Mouse (Mus musculus): ENCODE results near the gene Dip2b. TPM values are rescaled to one million over a fixed set of nuclear protein-coding genes. Genes with fewer than 3 reads are reported as not detected.

The Dip2b gene
- polyA plus RNA-seq, 1 experiment, result 9.3 TPM

DNA sequence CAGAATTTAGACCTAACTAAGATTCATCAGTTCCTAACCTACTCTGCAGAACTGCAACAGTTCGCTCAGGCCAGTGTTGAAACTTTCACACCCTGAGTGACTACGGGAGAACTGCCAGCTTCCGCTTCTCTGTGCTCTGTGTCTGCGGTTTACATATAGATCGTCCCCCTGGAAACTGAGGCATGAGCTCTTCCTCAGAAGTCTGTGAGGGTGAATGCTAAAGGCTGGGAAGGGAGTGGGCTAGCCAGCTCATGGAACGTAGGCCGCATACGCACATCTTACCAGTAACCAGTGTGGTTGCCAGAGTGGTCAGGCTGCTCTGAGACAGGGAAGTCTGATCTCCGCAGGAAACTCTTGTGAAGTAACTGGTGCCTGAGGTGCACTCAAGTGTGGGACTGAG lies 177.7 kb downstream of the Dip2b start:
- no peak for DNase-seq (ENCODE audit: low read depth)

DNA sequence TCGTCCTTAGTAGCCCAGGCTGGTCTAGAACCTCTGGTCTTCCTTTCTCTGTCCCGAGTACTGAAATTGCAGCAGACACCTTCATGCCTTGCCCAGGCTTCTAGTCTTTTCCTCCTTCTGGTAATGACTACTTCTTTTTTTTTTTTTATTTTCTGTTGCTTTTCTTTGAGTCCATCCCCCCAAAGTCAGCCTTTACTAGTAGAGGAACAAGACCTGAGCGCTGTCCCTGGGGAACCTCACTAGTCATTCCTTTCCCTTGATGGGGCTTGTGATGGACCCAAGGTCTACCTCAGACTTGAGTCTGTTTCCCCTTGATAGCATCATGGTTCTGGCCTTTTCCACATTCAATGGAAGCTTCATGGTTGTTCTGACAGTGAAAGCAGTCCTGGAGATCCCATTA lies 179.6 kb downstream of the Dip2b start:
- no peak for DNase-seq (ENCODE audit: low read depth)

DNA sequence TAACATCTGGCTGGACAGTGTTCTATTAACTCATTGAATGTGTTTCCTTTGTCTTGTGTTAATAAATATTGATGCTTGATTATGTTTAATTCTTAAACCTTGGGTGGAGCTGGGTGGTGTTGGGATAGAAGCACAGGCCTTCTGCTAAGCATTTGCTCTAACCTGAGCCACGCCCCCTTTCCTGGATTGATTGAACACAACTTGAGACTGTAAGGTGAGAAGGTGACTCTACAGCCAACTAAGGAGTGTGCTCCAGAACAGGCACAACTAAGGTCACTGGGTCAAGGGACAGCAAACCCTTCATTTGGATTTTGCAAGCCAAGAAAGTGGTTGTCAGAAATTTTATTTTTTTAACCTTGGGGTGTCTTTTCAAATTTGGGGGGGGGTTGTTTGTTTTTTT lies 180.9 kb downstream of the Dip2b start:
- no peak for DNase-seq (ENCODE audit: low read depth)

DNA sequence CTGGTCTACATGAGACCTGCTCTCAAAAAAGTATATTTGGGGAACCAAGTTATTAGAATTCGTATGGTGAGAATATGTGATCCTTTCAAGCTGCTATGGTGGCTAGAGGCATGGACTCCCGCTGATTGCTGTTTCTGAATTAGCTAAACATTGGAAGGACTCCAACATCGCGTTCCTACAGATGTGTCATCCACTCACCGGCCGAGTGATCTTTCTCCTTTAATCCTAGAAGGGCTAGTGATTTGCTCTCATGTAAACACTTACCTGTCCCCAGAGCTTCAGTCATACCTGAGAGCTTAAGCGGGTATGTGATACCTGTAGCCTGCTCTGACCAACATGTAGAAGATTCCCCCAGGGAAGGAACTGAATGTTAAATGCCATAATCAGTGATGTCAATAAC lies 182.5 kb downstream of the Dip2b start:
- DNase-seq (ENCODE audit: low read depth), result no peak

DNA sequence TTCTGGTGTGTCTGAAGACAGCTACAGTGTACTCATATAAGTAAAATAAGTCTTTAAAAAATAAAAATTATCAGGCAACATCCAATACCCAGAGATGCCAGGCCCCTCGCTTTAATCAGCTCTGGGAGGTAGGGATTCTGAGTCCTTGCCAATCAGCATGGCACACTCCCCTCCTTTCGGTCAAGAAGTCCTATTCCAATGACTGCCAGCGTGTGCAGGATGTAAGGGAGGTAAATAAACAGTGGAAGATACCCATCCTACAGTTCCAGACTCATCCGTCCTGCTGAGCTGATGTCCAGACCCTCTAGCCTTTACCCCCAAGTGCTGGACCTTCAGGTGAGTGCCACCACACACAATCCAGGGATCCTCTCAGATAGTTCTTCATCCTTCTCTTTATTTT lies 186.9 kb downstream of the Dip2b start:
- no peak for DNase-seq (ENCODE audit: low read depth)

DNA sequence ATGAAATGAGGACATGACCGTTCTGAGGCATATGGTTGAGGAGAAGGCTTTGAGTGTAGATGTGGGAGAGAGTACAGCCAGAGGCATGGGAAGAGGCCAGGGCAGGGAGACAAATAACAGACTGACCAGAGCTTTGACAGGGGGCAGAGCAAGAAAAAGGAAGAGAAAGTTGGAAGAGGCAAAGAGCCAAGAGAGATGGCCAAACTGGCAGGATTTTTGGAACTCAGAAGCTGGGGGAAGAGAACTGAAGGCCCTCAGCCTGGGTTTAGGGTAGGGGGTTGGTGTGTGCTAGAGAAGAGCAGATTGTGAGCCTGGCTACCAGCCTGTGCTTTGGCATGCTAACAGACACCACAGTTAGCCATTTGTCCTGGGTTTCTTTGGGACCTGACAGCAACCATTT lies 187.4 kb downstream of the Dip2b start:
- DNase-seq (ENCODE audit: low read depth), result no peak

DNA sequence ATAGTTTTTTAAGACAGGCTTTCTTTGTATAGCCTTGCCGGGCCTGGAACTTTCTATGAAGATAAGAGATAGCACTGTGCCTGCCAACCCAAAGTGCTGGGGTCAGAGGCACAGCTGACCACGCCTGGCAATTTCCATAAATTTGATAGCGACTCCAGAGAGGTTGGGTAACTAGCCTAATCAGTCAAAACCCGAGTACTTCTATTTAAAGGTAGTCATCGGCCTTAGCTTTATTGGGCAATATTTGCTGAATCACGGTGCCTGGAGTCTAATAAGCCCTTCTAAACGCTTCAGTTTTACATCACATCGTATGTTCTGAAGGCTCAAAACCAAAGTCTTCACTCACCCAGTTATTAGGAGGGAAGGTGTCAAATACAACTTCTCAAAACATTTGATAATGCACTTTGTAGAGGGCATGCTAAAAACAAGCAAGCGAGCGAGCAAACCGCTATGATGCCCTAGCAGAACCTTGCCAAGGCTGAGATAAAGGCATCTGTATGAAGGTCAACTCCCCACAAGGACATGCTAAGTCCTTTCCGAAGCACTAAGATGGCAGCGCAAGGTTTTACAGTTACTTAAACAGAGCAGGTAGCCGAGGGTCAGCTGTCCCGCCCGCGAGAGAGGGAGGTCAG lies 188.7 kb downstream of the Dip2b start:
- DNase-seq (ENCODE audit: low read depth), result peak; percentile 44

DNA sequence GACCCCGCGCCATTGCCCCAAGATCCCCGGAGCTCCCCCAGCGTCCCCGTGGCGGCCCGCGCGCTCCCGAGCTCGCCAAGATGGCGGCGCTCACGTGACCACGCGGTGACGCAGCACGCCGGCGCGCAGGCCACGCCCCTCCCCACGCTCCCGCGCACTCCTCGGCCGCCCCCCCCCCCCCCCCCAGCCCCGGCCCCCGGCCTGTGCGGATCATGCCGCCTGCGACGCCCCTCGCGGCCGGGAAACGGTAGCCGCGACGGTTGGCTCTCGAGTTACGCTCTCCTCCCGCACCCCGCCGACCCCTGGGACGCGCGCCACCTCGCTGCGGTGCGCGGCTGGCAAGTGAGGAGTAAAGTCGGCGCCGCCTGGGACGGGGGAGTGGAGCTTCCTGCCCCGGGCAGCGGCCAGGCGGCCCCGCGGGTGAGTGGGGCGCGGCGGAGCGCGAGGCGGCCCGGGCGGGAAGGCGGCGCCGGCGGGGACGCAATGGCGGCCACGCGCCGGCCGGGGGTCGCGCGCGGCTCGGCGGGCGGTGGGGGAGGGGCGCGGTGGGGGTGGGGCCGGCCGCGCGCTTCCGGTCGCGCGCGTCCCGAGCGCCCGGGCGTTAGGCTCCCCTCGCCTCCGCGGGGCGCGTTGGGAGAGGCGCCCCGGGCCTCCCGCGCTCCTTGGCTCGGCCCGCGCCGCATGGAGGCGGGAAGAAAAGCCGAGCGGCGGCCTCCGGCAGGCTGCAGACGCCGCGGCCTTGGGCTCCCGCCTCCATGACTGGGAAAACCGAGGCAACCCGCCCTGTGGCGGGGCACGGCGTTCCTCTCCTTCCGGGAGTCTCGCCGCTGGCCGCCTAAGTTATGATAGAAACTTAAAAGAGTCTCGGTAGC lies 189.4 kb downstream of the Dip2b start, which contains the start of gene Atf1:
TSS of gene Atf1 (plus strand) at position 157 of the 872 bp plus-strand sequence.
- no peak for DNase-seq (ENCODE audit: low read depth)

DNA sequence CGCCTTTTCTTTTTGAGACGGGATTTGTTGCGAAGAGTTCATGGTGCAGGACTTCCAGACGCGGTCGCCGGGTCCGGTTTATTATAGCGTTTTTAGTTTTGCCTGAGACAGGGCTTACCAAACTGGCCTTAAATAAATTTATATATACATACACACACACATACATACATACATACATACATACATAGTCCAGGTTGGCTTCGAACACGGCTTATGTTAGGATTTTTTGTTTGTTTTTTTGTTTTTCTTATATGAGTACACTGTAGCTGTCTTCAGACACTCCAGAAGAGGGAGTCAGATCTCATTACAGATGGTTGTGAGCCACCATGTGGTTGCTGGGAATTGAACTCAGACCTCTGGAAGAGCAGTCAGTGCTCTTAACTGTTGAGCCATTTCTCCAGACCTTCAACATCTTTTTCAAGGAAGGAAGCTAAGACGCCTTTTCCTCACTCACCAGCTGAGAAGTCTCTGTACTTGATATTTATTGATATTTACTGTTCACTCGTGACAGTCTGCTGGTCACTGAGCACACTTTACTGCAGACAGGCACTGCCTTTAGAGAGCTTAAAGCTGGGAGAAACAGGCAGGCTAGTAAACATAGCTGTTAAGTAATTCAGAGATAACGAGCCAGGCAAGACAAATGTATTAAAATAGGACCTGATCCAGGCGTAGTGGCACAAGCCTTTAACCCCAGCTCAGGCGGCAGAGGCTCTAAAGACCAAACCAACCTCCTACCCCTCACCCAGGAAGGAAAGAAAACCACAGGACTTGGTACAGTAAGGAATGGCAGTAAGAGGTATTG lies 190.3 kb downstream of the Dip2b start:
- DNase-seq (ENCODE audit: low read depth), result no peak

DNA sequence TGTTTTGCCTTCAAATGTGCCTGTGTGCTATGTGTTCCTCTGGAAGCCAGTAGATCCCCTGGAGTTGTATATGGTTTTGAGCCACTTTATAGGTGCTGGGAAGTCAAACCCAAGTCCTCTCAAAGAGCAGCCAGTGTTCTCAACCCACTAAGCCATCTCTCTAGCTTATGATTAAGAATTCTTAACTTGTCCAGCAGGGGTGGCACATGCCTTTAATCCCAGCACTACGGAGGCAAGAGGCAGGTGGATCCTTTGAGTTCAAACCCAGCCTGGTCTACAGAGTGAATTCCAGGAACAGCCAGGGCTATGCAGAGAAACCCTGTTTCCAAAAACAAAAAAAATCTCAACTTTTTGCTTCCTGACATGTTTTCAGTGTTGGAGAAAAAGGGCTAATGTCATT lies 192.2 kb downstream of the Dip2b start:
- DNase-seq (ENCODE audit: low read depth), result no peak

DNA sequence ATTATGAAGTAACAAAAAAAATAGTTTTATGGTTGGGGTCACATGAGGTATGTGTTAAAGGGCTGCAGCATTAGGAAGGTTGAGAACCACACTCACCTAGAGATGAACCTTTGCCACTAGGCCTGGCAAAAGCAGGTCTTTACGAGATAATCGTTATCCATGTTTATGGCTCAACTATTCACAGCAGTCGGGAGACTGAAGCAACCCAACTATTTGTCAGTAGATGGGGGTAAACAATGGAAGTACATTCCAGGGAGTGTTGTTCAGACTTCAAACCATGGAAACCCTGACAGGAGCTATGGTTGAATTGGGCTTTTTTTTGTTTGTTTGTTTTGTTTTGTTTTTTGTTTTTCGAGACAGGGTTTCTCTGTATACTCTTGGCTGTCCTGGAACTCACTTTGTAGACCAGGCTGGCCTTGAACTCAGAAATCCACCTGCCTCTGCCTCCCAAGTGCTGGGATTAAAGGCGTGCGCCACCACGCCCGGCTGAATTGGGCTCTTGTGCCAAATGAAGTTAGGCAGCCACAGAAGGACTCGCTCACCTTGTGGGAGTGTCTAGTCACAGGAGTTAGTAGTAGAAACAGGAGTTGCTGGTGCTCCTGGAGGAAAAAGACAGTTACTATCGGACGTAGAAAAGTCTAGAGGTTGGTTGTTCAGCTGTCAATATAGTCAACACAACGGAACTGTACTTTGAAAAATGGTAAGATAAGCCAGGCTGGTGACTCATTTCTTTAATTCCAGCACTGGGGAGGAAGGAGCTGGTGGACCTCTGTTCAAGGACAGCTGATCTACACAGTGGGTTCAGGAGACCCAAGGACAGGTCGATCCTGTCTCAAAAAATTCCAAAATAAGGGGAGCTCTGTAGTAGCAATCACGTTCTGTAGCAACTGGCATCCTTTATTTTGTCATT lies 193.4 kb downstream of the Dip2b start:
- DNase-seq (ENCODE audit: low read depth), result no peak

DNA sequence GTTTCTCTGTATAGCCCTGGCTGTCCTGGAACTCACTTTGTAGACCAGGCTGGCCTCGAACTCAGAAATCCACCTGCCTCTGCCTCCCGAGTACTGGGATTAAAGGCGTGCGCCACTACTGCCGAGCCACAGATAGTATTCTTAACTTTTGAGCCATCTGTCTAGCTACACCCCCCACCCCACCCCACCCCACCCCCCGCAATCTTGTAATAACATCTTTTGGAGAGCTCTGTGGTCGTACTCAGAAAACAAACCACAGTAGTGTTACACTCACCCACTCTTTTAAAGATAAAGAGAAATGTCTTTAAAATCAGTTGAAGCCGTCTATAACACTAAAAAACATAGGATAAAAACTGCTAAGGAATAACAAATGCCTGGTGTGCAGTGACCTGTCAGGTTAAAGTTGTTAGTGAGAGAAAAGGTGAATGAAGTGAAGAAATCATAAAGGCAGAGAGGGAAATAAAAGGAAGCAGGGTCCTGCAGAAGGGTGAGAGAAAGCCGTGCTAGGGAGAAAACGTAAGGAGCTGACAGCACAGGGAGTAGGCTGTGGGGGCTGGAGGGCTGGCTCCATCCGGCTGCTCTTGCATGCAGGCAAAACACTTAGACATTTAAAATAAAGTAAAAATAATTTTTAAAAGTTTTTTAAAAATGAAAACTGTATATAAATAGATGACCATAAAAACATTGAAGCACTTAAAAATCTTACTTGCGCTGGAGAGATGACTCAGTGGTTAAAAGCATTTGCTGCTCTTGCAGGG lies 196.9 kb downstream of the Dip2b start:
- no peak for DNase-seq (ENCODE audit: low read depth)

DNA sequence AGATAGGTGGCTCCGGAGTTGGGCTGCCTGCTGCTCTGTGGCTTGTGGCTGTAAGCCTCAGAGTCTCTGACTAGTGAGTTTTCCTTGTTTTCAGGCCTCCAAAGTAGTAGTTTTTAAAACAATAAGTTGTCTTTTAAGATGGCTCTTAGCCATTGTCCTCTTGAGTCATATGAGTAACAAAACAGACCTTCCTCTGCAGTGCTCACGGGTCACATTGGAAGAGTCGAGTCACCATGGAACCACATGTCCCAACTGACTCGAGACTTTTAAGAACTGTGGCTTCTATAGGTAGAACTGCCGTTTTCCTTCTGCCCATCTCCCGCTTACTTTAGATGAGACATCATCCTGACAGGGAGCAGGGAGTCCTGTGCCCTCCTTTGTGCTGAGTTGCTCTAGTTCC lies 198.5 kb downstream of the Dip2b start:
- DNase-seq (ENCODE audit: low read depth), result no peak

DNA sequence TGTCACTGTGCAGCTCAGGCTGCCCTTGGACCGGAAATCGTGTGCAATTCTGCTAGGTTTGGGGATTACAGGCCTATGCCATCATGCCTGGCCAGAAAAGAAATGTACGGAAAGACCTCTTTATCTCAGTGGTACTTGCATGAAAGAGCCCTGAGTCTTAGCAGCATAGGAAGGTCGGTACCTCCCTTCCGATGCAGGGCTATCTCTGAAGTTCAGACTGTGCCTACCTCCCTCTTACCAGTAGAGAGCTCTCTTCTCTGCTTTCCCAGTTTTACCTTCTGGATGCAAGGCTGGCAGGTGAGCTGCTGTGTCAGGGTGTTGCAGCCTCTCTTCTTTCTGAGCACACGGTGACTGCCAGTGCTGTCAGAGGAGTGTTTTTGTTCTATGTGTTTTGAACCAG lies 203.3 kb downstream of the Dip2b start:
- no peak for DNase-seq (ENCODE audit: low read depth)

DNA sequence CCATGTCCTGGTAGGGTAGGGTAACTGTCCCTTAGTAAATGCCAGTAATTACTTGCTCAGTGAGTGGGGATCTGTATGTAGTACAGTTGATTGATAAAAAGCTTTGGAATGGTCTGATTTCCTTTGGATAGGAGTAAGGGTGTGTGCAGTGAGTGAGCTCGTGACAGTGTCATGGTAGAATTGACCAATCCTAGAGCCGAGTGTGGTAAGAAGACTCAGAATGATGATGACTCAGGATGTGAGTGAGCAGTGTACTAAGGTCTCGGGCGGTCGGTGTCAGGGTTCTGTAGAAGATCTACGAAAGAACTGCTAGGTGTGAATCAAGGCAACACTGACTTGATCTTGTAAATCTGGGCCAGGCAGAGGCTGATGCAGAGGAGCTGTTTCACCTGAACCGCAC lies 207.5 kb downstream of the Dip2b start:
- DNase-seq (ENCODE audit: low read depth), result no peak

DNA sequence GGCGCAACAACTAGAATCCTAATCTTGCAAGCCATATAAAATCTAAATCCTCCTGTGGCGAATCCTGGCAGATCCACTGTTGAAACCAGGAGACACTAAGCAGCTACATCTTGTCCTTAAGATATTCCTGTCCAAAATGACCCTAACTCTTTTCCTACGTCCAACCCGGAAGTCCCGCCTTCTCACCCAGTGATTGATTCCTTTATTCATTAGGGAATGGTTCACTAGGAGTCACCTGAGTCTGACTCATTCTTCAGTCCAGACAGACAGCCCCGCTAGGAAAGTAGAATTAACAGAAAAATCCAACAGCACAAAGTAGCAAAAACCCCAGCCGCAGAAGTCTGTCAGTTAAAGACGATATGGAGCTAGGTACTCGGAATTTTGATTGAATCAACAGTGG lies 208.8 kb downstream of the Dip2b start:
- DNase-seq (ENCODE audit: low read depth), result no peak

DNA sequence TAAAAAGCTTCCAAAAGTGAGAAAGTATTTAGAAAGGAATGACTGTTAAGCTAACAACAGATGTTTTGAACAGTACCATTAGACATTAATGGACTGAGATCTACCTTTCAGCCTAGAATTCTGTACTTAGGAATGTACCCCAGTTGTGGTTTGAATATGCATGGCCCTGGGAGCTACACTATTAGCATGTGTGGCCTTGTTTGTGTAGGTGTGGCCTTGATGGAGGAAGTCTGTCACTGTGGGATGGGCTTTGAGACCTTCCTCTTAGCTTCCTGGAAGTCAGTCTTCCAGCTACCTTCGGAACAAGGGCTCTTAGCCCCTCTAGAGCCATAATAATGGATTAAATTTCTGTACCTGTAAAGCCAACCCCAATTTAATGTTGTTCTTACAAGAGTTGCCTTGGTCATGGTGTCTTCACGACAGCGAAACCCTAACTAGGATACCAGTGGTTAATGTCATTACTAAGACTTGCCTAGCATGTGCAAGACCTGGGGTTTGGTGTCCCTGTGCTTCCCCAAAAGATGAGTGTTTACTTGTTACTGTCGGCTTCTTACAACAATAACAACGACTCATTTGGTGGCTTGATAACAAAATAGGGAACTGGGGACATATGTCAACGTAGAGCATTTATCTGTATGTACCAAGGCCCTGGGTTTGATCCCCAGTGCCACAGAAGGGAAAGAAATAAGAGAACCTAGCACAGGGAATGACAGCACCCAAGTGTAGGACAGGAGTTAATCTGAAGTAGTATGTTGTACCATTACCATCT lies 210.4 kb downstream of the Dip2b start:
- DNase-seq (ENCODE audit: low read depth), result no peak

DNA sequence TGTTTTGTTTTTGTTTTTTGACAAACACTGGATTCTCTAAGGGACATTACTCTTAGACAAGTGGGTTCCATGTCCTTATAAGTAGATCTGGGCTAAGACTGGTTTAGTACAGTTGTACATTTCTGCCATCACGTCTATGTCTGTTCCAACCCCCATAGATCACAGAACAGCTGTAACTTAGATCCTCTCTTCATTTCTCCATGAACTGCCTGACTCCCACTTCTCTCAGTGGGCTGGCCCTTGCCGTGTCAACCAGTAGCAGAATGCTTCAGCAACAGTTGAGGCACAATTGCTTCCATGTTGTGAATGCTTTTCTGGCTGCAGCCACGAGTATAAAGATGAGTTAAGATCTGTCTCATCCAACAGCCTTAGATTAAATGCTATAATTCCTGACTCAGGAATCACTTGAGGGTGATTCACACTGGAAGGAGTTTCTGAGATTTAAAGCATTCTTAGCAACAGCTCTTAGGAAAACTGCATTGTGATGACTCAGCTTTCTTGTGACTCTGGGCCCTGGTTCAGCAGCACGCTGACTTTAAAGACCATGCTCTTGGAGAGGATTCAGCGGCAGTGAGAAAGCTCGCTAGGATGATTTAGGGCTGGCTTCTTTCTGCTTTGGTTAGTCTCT lies 212.8 kb downstream of the Dip2b start:
- DNase-seq (ENCODE audit: low read depth), result no peak

DNA sequence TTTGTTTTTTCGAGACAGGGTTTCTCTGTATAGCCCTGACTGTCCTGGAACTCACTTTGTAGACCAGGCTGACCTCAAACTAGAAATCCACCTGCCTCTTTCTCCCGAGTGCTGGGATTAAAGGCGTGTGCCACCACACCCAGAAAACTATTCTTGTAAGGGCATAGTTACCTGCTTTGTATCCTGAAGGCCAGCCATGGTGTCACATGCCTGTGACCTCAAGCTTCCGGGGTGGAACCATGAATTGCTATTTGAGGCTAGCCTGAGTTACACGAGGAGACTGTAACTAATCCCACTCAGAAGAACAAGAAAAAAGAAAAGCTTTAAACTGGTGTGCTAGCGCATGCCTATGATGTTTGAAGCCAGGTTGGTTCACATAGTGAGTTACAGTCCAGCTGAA lies 217.9 kb downstream of the Dip2b start:
- no peak for DNase-seq (ENCODE audit: low read depth)

DNA sequence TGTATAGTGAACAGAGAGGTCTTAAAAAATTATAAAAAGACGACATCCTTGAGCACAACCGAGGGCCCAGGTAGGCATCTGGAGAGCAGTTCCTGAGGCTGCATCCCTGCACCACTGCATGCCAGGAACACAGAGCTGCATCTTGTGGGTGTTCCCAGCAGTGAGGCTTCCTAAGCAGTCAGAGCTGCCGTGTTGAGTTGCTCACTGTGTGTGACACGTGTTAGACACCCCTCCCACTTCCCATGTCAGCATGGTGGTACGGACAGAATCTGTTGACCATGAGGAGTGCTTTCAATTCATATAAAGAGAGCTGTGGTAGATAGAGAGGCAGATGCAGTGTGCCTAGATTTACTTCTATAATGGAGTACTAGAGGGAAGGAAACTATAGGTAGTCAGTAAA lies 218.8 kb downstream of the Dip2b start:
- no peak for DNase-seq (ENCODE audit: low read depth)
